Mouse (Mus musculus): Measurements from ENCODE around the gene Cyp17a1.

DNA sequence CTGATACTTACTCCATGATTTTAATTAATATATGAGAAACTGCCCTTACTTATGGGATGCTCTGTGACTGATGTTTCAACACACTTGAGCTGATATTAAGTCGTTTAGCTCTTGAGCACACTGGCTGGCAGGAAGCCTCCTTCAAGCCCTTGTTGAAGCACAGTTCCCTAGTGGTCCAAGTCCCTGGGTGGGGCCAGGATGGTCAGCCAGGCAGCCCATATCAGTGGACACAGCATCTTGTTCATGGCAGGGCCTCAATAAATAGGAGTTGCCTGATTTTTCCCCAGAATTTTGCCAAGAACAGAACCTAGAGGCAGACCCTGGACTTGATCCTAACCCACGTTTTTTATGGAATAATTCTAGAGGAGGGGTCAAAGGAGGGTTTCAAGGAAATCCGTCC is 25.7 kb downstream of the Cyp17a1 start:
- TF ChIP-seq POLR2A (IDR thresholded peaks at IDR 0.05; ENCODE audit: control insufficient read depth, extremely low read depth, insufficient read depth, low read length, poor library complexity) (no peak), CTCF (IDR thresholded peaks at IDR 0.05; ENCODE audit: borderline replicate concordance, control insufficient read depth, extremely low read depth, insufficient read depth, low read length, poor library complexity) (no peak)
